Mouse (Mus musculus): ENCODE measurements around the gene Foxn3.

Foxn3 gene

GRCm38 (mm10) chr12:99356660-99357059, 206.7 kb downstream of the Foxn3 start:
- DNase-seq (ENCODE audit: low read depth, low spot score): no peak

DNA sequence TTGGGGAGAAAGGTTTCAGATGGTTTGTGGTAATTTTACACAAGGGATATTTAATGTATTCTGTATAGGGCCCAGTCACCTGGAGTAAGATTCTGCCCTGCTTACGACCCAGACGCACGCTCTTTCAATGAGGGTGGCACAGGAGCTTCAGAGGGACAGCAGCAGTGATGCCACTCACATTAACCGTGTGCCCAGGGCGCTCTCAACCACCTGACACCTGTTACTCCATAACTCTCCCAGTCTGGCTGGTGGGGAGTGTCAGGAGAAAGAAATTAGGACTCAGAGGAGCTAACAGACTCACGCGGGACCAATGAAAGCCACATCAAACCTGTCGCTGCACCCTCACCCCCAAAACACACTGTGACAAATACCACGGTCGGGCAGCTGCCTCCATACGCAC, 209.7 kb downstream of the Foxn3 start:
- no peak for DNase-seq (ENCODE audit: low read depth, low spot score)

DNA sequence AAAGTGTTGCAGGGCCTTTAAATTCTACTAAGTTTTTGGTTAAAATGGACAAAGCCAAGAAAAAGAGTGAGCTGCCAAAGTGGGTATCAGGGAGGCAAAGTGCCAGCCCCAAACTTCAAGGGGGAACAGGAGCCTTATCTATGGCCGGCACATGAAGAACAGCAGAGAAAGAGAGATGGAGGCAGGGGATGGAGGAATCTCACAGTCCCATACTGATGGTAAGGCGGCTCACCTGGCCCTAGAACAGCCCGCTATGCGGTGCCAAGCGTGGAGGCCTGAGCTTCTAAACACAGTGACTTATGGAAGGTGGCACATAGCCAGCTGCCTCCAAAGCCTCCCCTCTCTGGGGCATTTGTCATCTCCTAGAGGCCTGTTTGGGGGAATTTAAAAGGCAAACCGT, 210.8 kb downstream of the Foxn3 start:
- DNase-seq (ENCODE audit: low read depth, low spot score): no peak

DNA sequence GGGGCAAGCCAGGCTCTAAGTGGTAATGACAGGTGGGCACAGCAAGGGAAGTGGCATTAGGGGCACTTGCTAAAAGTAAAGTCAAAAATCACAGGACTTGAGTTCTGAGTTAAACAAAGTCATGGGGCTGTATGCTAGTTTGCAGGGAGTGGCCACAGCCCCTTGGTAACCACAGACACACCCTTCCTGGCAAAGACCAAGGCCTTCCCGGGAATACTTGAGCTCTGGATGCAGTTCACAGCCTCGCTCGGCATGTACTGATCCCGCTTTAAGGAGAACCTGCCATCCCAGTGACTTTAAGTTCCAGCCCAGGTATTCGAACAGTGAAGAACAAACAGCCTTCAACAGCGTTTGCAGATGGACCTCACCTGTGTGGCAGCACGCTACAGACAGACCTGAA, 211.2 kb downstream of the Foxn3 start:
- DNase-seq (ENCODE audit: low read depth, low spot score): peak; percentile 49

DNA sequence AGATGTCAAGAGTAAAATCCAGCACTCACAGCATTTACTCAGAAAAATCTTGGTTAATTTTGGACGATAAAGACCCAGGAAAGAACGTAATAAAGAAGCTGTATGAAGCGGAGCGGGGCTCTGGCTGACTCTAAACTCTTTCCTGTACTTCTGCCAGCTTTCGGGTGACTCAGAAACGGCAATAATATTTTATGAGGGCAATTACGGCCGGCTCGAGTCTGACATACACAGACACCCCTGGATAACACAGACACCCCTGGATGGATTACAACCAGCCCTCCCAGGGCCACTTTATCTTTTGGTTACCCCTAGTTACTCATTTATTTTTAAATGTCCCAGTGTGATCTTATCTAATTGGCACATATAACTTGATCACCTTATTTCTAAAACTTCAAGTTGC, 211.7 kb downstream of the Foxn3 start:
- no peak for DNase-seq (ENCODE audit: low read depth, low spot score)

- DNase-seq (ENCODE audit: low read depth, low spot score): no peak
Observed at GRCm38 (mm10) chr12:99349650-99349997, 213.8 kb downstream of the Foxn3 start.

- no peak for DNase-seq (ENCODE audit: low read depth, low spot score)
Observed at GRCm38 (mm10) chr12:99348940-99349649, 214.3 kb downstream of the Foxn3 start.

DNA sequence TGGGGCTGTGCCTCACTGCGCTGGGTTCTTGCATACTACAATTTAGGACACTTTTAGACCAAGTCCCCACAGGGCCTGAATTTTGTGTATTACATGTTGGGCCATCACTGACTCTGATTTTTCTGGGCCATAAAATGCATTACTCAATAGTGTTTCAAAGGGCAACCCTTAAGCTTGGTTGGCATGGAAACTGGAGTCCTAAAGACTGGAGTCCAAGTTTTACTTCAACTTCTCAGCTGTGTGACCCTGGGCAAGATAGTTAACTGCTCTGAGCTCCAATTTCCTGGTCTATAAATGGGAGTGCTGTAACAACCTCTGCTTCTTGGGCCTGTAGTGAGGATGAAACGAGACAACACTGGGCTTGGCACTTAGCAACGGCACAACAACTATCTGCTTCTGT, 215.9 kb downstream of the Foxn3 start:
- peak; percentile 33 for DNase-seq (ENCODE audit: low read depth, low spot score)

DNA sequence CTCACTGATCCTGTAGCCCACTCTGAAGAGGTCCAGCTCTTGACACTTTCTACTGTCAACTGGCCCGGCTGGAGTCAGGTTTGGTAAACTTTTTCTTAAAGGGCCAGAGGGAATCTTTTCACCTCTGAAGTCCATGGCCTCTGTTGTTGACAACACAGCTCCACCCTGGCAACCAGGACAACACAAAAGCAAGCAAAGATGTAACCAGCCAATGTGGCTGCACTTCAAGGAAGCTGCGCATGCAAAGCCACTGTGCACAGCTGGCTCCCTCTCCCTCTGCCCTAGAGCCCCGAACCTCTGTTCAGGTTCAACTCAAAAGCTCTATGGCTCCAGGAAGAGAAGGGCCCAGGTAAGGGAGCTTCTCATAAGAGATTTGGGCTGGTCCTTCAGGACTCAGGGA, 216.4 kb downstream of the Foxn3 start:
- peak; percentile 32 for DNase-seq (ENCODE audit: low read depth, low spot score)

- DNase-seq (ENCODE audit: low read depth, low spot score): no peak
Observed at GRCm38 (mm10) chr12:99345323-99345722, 218.1 kb downstream of the Foxn3 start.

DNA sequence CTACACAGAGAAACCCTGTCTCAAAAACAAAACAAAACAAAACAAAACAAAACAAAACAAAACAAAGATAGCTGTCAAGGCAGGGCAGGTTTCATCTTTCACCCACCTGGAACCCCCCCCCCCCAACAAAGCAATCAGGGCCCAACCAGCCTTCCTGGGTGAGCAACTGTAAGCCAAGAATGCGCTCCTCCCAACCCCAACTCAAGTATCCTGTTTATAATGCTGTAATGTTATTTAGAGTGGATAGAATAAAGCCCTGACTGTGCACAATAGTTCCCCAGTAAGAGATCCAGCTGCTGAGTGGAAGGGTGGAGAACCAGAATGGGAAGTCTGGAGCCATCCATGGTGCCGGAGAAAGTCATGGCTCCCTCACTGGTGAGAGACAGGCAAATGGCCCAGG, 220.0 kb downstream of the Foxn3 start:
- peak; percentile 72 for DNase-seq (ENCODE audit: low read depth, low spot score)

- no peak for DNase-seq (ENCODE audit: low read depth, low spot score)
Observed at GRCm38 (mm10) chr12:99342160-99342559, 221.2 kb downstream of the Foxn3 start.

DNA sequence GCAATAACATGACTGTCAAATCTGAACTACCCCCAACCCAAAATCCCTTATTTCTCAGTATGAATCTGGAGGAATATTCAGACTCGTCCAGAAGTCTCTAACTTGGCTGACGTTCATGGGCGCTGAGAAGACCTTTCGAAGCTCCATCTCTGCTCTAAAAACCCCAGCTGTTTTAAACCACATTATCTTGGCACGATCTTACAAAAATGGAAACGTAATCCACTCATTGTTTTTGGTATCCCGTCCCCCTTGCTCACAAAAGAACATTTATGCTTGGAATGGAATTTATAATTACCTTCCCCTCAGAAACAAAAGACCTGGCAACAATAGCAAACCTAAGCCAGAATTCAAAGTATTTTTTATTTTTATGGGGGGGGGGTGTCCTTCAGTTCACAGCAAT, 221.6 kb downstream of the Foxn3 start:
- DNase-seq (ENCODE audit: low read depth, low spot score): no peak

GRCm38 (mm10) chr12:99340418-99341182, 222.8 kb downstream of the Foxn3 start:
- DNase-seq (ENCODE audit: low read depth, low spot score): peak; percentile 33

DNA sequence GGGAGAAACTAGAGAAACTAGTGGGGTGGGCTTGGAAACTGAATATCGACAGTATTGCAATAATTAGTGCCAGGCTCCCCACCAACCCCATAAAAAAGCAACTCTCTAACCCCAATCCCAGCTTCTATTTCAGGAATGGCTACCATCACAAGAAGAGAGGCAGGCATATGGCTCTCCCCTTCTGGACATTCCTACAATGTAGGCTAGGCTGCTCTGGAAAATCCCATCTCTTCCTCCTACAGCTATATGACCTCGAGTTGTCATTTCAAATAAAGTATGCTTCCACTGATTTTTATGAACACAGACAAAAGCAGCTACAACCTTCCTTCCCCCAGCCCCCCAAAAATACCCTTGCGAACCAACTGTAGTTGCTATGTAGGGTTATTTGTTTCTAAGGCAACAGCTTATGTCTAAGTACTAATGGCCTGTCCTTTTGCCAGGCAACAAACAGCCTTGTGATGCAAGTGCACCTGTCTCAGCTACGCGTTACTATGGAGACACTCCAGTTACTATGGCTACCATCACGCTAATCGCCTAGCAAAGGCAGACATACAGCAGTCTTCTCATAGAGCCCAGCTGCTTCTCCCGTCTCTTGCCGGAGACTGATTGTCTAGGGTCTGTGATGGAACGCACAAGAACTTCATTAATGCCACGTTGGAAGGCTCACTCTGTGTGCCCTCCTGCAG, 223.6 kb downstream of the Foxn3 start:
- peak; percentile 67 for DNase-seq (ENCODE audit: low read depth, low spot score)

GRCm38 (mm10) chr12:99338754-99339153, 224.6 kb downstream of the Foxn3 start:
- no peak for DNase-seq (ENCODE audit: low read depth, low spot score)

- DNase-seq (ENCODE audit: low read depth, low spot score): no peak
Observed at GRCm38 (mm10) chr12:99337171-99337435, 226.3 kb downstream of the Foxn3 start.

- no peak for DNase-seq (ENCODE audit: low read depth, low spot score)
Observed at GRCm38 (mm10) chr12:99336349-99337170, 226.8 kb downstream of the Foxn3 start.

GRCm38 (mm10) chr12:99335628-99336027, 227.8 kb downstream of the Foxn3 start:
- DNase-seq (ENCODE audit: low read depth, low spot score): no peak

DNA sequence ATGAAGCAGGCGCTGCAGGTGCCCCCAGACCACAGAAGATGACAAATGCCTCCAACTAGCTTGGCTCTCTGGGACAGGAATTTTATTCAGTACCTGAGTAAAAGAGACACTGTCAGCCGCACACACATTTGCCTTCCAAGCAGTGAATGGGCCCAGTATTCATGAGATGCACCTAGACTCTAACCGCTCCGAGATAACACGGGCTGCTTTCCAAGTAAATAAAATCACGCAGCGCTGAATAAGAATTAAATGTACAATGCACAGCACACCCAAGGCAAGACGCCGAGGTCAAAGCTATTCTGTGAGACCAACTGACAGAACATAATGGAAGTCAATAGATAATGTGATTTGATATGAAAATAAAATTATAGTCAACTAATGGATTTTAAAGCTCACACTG, 229.4 kb downstream of the Foxn3 start:
- DNase-seq (ENCODE audit: low read depth, low spot score): no peak

DNA sequence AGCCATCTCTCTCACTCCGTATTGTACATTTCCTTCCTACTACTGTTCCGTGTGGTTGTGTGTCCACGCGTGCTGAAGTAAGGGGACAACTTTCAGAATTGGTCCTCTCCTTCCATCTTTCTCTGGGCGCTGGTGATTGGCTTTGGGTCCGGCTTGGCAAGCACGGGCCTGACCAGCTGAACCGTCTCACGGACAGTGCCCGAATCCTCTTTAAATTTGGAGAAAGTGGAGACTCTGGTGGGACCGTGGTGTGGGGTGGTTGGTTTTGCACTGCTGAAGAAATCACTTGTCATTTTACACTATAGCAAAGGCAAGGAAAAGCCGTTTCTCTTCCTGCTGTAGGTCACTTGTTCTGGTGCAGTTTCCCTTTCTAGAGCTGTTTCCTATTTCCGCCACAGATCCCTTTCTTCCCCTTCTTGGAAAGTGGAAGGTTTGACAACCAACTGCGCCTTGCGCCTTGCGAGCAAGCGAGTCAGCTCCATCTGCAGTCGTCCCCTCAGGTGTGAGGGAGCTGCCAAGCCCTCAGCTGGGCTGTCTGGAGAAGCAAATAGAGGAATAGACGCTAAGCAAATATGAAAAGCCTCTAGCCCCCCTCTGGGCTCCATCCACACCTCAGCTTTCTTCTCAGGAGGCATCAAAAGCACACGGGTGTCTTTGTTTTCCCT, 229.9 kb downstream of the Foxn3 start:
- no peak for DNase-seq (ENCODE audit: low read depth, low spot score)
